ENCODE assay signal across 17 mouse cellular contexts in genomic region chr5:146841301-146841700, GRCm38 (mm10). TPM values are rescaled to one million over a fixed set of nuclear protein-coding genes. Genes with fewer than 3 reads are reported as not detected.
DNase-seq lines count a peak whose midpoint lies in the region.
"Had no signal": no experiment of that assay in that cellular context is flagged by ENCODE, and none has a peak within 500 bp of the region (broad histone marks: within the 10 kb centered on the region; RNA-seq: fewer than 3 reads in every experiment).

No protein-coding gene starts in this region.

- H3K27me3 ChIP-seq in forebrain, embryonic 10.5 days (ENCODE audit: poor library complexity, severe bottlenecking) = no peaks in the 10 kb centered on the region
- H3K27me3 ChIP-seq: embryonic facial prominence, embryonic 12.5 days; limb, embryonic 12.5 days had no signal

- peak; percentile 55 for DNase-seq in layer of hippocampus, adult 11-12 months (ENCODE audit: low spot score)
- DNase-seq in layer of hippocampus, postnatal 10 days (ENCODE audit: low spot score in 2 of 2) = no peak
- DNase-seq in right cerebral cortex, adult 18-20 months = peak; percentile 37
- DNase-seq in right cerebral cortex, postnatal 25 days = no peak
- DNase-seq in fat pad, adult 2 months (ENCODE audit: extremely low read depth, low read depth, low spot score) = peak; percentile 40
- DNase-seq in adrenal gland, adult 8-10 months = no peak
- no peak for DNase-seq in forebrain, embryonic 10.5 days (ENCODE audit: extremely low spot score, low spot score)
- DNase-seq: adrenal gland, postnatal 25 days; cerebellum, postnatal 10 days; gastrocnemius, postnatal 10 days; heart, adult 11 months; liver, postnatal 0 days; right cerebral cortex, postnatal 14 days had no signal

- peaks cover 17% of the 10 kb centered on the region for H3K4me1 ChIP-seq in forebrain, embryonic 10.5 days

- peaks cover 41% of the 10 kb centered on the region for H3K36me3 ChIP-seq in forebrain, embryonic 10.5 days (replicated peaks)

- H3K27ac ChIP-seq in forebrain, embryonic 10.5 days = no peak overlapping the region
- H3K27ac ChIP-seq: embryonic facial prominence, embryonic 12.5 days; hindbrain, postnatal 0 days; limb, embryonic 12.5 days had no signal

- no peaks in the 10 kb centered on the region for H3K9me3 ChIP-seq in forebrain, embryonic 10.5 days
- H3K9me3 ChIP-seq: embryonic facial prominence, embryonic 12.5 days; limb, embryonic 12.5 days had no signal

- WGBS in forebrain, embryonic 10.5 days = 88% methylated on average over 5 of the region's 5 CpGs

- no peak overlapping the region for H3K4me3 ChIP-seq in forebrain, embryonic 10.5 days
- H3K4me3 ChIP-seq: embryonic facial prominence, embryonic 12.5 days; erythroblast, embryonic 14.5 days; limb, embryonic 12.5 days had no signal

RNA-seq across cellular contexts. Expression of gene Rasl11a, which starts 3.6 kb away (rescaled TPM):
- total RNA-seq in layer of hippocampus, postnatal 10 days (2021) = 10 to 100 TPM; 17.6 to 21.7 TPM
- 1 to 10 TPM; 5.2 to 9.0 (median 7.7) TPM for total RNA-seq in adrenal gland, adult 8-10 months (2022)
- 37.4 and 39.5 TPM in 2 replicates for polyA plus RNA-seq in forebrain, embryonic 10.5 days (2016; fragmentation: Nextera tagmentation; extraction: Ambion mirVana)

RNA-seq across cellular contexts. Expression of gene Rpl21, which starts 8.6 kb away (rescaled TPM):
- 100 to 1,000 TPM; 264 to 265 TPM for total RNA-seq in layer of hippocampus, postnatal 10 days (2021)
- total RNA-seq in adrenal gland, adult 8-10 months (2022) = 100 to 1,000 TPM; 199 to 341 (median 261) TPM
- 529 and 540 TPM in 2 replicates for polyA plus RNA-seq in forebrain, embryonic 10.5 days (2016; fragmentation: Nextera tagmentation; extraction: Ambion mirVana)

RNA-seq across cellular contexts. Expression of gene Usp12, which starts 46.5 kb away (rescaled TPM):
- total RNA-seq in layer of hippocampus, postnatal 10 days (2021) = 10 to 100 TPM; 64.4 to 67.3 TPM
- 10 to 100 TPM; 24.9 to 38.1 (median 31.0) TPM for total RNA-seq in adrenal gland, adult 8-10 months (2022)
- 13.2 and 14.2 TPM in 2 replicates for polyA plus RNA-seq in forebrain, embryonic 10.5 days (2016; fragmentation: Nextera tagmentation; extraction: Ambion mirVana)

Comparison
In these comparisons a context has a peak if more than half of its experiments do, and no peak if none do; other contexts are left out.
1. DNase-seq: peak in layer of hippocampus, adult 11-12 months (single experiment), right cerebral cortex, adult 18-20 months (single experiment) and fat pad, adult 2 months (single experiment); none in layer of hippocampus, postnatal 10 days (0 of 2), right cerebral cortex, postnatal 25 days (single experiment), adrenal gland, adult 8-10 months (single experiment) and forebrain, embryonic 10.5 days (single experiment).